Mouse (Mus musculus) cerebellum, postnatal 10 days (tissue): ENCODE measurements around the gene Jph2.

ENCODE experiments used
- DNase-seq, 2 experiments: peaks; one replicate each; pipeline ENCODE4 v3.0.0; 2021; ENCODE audit warnings: mixed read lengths in 2 of 2

Jph2 gene

DNA sequence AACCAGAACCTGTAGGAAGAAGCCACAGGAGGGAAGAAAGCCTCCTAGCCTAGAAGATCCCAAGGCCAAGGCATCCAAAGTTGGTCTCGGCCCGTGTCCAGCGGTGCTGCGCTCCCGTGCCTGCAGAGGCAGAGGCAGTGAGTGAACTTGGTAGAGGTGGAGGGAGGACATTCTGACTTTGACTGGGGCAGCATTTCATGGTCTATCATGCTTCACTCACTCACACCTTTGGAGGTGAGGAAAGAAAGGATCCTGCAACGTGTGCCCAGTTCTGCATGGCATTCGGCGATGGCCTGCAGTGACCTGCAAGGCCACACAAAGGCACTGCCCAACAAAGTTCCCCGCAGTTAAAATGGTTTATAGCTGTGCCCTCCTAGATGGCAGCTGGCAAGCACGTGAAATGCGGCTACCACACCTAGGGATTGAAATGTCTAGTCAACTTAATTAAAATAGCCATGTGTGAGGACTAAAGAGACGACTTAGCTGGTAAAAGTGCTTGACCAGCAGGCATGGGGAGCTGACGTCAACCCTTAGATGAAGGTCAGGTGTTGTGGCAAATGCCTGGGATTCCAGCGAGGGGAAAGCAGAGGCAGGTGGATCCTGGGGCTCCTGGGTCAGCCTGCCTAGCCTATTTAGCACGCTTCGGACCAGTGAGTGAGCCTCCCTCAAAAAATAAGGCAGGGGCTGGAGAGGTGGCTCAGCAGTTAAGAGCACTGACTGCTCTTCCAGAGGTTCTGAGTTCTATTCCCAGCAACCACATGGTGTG lies 36.8 kb downstream of the Jph2 start:
- no peak for DNase-seq

DNA sequence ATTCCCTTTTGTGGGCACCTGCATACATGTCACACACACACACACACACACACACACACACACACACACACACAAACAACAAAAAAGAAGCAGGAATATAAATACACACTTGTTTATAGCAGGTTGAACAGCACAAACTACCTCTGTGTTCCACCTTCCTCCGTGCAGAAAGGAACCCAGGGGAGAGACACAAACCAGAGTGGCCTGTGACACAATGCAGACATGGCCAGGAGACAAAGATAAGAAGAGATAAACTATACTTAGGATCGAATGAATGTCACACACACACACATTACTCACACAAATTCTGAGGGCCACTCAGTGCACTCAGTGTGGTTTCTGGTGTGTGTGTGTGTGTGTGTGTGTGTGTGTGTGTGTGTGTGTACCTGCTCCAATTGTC lies 38.5 kb downstream of the Jph2 start:
- DNase-seq = no peak

DNA sequence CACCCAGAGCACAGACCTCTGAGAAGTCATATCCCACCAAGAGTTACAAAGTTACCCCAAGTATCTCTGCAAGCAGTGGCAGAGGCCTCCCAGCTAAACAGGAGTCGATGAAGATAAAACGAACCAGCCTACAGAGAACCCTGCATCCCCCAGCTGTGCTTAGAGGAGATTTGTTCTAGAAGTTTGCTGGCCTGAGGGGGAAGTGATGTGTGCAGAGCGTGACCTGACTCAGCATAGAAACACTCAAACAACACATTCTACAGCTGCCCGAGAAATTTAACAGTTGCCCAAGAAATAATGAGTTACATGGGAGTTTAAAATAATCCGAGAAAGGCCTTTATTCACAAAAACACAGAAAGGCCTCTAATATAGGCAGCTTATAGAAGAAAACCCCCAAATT lies 39.1 kb downstream of the Jph2 start:
- DNase-seq = no peak

DNA sequence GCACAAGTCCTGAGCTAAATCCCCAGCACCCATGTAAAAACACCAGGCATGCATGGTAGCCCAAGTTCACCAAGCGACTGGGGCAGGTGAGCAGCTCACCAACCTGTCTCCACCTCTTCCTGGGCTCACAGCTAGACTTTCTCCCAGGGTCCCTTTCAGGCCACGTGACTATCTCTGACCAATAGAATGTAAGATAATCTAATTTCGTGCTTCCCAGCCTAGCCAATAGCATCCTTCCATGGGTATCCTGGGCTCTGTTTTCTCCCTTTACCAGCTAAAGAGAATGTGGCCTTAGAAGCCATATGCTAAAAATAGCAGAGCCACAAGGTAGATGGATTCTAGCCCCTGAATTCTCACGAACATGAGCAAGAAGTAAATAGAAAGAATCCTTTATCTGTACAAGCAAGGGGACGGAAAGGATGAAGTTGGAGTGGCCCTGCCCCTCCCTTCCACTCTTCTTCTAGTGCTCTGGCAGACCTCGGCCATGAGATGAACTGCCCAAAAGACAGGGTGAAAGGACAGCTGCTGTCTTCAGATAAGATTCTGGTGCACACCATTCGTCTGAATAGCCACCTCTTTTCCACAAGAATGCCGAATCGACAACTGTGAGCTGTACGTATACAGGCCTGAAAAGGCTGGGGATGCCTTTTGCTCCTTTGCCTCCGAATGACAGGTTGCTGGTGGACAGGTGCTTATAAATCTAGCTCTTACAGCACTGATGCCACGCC lies 41.5 kb downstream of the Jph2 start:
- no peak for DNase-seq

DNA sequence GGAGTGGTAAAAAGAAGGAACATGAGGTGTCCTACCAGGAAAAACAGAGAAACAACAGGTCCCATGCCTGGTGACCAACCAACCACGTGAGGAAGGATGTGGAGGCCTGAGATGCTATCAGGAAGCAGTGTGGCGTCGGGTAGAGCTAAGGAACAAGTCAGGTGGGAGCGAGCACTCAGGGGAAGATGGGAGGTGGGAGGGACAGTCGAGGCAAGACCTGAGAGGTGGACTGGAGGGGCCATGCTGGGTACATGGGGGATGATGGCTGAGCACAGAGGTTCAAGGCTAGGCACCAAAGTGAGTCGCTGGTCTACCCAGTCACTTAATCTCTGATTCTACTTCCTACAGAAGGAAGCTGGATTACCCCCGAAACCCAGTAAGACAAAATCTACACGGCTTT lies 42.1 kb downstream of the Jph2 start:
- no peak for DNase-seq

DNA sequence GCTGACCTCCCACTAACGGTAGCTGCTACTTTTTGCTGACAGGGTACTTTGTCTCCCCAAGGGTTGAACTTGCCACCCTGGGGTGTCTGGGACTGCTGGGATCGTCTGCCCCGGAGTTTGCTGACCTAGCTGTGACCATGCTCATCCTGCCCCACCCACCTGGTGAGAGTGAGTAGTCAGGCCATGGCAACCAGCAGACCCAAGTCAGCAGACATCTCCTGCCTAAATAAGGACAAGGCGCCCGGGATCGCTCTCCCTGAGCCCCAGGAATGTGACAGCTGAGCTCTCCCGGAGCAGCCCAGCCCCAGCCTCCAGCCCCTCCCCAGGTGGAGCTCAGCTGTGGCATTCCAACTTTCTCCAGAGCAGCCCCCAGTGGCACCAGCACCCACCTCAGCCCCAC lies 44.1 kb downstream of the Jph2 start:
- DNase-seq = no peak

DNA sequence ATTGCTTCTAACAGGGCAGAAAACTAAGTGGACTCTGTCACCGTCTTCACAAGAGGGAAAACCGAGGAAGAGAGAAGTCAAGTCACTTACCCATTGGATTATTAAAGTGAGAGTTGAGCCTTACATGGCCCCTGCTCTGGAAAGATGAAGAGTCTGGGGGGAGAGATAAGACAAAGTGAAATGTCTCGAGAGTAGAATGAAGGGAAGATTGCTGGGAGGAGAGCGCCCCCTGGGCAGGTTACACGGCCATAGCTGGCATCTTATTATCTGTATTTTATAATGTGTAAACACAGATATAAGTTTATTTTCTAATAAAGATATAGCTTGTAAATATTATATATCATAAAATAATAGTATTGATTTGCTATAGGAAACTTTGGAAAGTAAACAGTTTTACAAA lies 47.4 kb downstream of the Jph2 start:
- no peak for DNase-seq

DNA sequence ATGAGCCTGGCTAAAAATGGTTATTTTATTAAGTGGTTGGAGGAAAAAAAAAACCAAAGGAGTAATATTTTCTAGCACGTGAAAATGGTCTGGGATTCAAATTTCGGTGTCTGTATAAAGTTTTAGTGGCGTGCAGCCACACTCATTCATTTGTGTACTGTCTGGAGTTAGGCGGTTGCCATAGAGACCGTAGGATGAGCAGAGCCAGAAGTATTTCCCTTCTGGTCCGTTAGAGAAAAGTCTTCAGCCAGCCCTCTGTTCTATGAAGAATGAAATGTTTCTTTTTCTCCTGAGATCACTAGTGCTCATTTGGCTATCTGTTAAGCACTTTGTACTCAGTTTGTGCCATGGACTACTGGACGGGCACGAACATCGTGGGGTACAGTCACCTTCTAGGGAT lies 48.4 kb downstream of the Jph2 start:
- no peak for DNase-seq

DNA sequence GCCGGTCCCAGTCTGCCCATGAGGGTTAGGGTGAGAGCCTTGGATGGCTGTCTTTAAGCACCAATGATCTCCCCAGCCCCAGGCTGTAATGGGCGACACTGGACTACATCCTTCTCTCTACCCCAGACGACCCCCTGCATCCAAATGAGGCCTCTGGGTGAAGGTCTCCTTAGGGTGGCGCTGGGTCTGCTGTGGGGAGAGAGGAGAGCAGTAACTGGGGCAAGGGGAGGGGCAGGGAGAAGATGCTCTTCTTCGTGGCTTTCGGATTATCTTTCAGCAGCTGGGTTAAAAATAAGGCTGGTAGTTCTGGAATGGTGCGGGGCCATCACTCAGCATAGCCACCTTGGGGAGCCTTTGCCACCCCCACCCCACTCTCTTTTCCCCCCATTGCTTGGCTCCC lies 49.1 kb downstream of the Jph2 start:
- DNase-seq = no peak

DNA sequence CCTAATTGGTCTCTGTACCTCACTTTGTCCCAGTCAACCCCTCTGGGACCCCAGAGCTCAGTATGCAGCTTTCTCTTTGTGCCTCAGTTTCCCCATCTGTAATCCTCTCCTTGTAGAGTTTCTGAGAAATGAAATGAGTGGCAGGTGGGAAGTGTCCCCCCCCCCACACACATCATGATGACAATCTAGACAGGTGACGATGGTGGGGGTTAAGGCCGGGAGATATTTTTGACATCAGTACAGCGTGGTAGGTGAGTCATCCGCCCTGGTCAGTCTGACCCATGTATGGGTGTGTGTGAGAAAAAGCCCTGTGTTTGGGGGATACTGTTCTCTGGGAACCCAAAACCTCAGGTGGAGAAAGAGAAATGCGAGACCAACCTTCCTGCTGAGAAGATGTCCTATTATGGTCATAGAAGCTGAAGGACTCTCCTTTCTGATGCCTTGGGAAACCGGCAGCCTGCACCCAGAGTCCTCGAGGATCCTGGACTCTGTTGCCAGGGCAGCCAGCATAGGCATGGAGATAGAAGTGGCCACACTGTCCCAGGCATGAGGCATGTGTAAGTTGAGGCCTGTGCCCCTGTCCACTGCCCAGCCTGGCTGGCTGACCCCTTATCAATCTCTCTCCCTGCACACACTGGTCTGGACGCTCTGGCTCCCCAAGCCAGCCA lies 50.1 kb downstream of the Jph2 start:
- DNase-seq = no peak

DNA sequence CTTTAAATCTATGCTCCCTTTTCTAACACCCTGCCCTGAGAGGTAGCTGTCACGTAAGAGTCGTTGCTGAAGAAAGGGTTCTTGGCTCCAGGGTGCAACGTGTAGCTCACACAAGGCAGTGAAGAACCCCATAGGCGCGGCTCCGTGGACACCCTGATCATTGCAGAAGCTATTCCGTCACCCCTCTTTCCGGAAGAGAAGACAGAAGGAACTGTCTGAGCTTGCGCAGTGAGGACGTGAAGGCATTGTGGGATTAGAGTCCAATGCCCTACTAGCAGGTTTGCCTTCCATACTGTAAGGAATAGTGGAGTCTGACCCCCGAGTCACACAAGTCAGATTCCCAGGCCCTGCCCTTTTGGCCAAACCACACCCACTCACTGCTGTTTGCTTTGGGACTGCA lies 51.3 kb downstream of the Jph2 start:
- no peak for DNase-seq

DNA sequence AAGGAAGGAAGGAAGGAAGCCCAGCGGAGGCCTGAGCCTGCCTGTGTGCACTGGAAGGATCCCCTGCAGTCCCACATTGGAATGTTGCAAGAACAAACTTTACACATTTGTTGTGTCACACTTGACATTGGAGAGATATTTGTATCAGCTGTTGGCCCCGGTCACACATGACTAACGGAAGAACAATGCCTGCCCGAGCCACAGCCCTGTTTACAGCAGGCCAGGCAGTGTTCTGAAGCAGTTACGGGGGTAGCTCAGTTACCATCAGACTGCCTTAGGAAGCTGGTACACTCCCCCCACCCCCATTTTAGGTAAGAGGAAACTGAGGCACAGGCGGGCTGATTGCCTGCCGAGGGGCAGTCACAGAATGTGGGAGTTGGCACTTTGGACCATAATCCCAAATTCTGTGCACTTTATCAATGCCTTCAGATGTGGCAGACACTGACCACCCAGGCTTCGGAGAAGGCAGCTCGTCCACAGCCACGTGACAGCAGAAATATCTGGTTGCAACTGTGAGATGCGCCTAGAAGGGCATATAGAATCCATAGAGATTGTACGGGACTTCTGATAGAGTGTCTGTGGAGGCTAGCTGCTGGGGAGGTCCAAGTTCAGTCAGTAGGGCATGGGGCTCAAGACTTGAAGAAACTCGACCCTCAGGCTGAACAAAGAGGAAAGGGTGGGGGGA lies 52.7 kb downstream of the Jph2 start:
- no peak for DNase-seq

DNA sequence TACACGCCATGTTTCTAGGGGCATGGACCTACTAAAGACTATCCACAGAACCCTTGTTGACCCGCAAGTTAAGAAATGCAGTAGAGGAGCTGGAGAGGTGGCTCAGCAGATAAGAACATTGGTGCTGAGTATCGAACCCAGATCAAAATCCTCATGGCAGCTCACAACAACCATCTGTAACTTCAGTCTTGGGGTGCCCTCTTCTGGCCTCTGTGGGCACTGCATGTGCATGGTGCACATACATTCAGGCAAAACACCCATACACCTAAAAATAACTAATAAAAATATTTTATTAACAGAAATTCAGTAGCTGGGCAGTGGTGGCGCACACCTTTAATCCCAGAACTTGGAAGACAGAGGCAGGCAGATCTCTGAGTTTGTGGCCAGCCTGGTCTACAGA lies 54.1 kb downstream of the Jph2 start:
- peak; percentile 69 to 70 for DNase-seq

DNA sequence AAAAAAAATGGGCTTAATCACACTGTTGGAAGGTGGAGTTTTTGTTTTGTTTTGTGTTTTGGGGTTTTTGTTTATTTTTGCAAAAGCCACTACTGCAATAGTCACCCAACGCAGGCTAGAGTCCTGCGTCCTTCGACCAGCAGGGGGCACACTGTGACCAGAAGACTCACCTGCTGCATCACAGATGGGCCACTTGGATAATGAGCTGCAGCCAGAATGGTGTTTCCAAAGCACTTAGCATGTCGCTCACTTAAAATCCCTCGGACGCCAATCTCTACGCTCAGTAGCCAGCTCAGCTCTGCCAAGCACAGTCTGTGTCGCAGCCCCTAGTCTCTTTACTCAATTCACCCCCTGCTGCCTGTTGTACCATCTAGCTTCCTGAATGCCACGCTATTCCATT lies 57.5 kb downstream of the Jph2 start:
- DNase-seq = peak; percentile 86 to 88

DNA sequence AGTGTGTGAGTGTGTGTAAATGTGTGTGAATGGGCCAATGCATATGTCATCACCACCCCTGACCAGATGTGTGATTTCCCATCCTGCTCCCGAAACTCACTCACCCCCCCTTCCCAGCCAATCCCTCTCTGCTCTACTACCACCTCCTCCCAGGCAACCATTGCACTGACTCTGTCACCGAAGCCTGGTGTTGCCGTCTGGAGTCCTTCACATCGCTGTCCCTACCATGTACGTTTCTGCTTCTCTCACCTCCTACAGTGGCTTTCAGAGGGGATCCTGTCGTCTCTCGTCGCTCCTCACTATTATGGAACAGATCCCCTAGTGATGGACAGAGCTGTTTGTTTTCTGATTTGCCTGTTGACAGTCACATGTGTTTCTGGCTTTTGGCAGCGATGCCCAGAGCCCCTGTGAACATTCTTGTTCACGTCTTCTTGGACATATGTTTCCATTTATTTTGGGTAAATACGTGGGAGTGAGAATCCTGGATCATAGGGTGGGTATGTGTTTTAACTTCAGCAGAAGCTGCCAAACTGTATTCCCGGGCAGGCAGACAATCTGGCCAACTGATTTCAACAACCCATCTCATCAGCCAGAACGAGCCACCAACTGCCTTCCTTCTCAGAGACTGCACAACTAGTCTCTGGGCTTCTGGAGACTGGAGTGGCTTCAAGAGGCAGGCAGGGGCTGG lies 65.3 kb downstream of the Jph2 start:
- DNase-seq = peak; percentile 30 to 36

DNA sequence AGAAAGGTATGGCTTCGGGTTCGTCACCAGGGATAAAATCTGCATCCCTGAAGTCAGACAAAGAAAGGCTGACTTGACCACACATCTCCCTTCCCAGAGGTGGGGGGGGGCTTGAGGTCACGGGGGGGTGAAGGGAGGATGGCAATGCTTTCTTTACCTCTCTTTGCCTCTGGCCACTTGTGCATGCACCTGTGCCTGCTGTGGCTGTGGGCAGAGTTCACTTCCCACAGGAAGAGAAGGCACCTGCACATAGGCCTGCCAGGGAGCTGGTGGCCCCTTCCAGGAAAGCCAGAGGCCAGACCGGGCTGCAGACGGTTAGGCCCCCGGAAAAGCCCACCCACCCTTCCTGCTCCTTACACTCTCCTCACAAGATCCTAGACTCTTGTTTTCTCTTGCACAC lies 66.4 kb downstream of the Jph2 start:
- DNase-seq = no peak

DNA sequence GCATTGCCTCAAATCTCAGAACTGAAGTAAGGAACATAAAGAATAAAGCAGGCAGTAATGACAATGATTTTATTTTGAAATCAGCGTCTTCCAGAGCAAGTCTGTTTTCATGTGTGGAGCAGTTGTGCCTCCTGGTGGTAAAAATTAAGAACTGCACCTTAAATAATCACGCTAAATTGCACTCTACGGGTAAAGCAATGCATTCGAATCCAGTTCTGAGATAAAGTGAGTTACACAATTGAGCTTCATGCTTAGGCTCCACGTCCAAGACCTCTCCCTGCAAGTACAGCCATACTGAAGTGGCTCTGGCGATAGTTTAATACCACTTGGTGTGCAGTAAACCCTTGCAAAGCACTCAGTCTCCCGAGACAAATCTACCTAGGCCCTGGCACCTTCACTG lies 67.1 kb downstream of the Jph2 start:
- DNase-seq = peak; percentile 55 to 74

DNA sequence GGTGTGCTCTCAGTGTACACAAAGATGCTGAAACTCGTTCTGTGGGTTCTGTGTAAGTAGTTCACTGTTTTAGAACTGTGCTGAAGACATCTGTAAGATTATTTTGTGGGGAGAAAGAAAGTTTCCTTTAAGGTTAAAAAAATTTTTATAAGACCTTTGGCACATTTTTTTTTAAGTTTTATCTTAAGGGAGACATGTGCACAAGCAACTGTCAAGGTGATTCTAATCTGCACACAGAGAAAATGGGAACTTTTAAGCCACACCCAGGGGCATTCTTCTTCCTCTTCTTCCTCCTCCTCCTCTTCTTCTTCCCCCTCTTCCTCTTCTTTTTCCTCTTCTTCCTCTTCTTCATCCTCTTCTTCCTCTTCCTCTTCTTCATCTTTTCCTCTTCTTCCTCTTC lies 74.6 kb downstream of the Jph2 start:
- no peak for DNase-seq

DNA sequence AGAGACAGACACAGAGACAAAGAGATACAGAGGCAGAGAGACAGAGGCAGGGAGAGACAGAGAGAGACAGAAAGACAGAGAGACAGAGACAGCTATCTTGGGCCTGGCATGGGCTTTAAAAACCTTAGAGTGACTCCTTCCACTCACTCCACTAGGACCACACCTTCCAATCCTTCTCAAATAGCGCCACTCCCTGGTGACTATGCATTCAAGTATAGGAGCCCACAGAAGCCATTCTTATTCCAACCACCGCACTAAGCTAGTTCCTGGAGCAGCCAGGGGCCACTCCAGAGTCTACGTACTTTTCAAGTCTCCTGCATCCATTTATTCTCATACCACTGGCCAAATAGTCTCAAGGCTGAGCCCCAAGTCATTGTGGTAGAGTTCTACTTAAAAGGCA lies 79.0 kb downstream of the Jph2 start:
- DNase-seq = peak; percentile 51 to 52

DNA sequence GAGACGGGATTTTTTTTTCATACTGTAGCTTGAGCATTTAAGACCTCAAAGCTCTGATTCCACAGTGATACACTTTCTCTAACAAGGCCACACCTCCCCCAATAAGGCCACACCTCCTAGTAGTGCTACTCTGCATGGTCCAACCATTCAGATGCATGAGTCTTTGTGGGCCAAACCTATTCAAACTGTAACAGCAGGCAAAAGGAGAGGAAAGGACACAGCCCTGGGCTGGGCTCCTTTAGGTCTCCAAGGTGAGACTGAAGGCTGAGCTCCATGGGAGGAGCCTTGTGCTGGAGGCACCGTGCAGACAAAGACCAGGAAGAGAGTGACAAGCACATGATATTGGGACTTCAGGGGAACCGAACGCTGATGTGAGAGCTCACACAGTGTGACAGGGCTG lies 80.5 kb downstream of the Jph2 start:
- DNase-seq = no peak

DNA sequence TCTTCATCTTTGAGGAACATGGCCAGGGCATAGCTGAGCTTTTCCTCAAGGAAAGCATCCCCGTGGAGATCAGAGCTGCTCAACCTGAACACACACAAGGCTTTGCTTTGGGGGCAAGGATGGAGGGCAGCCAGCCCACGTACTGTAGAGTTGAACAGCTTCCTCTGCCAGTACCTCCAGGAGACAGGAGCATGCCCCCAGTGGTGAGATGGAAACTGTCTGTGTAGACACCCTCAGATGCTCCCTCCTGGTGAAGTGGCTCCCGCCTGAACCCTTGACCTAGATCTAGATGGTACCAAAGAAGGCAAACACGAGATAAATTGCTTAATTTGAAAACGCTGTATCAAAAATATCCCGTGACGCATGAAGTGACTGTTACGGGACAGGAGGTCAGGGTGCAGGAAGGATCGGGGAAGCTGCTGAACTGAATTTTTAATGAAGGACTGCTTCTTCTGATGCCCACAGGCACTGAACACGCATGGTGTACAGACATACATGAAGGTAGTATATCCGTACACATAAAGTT lies 87.6 kb downstream of the Jph2 start:
- peak; percentile 31 to 41 for DNase-seq

DNA sequence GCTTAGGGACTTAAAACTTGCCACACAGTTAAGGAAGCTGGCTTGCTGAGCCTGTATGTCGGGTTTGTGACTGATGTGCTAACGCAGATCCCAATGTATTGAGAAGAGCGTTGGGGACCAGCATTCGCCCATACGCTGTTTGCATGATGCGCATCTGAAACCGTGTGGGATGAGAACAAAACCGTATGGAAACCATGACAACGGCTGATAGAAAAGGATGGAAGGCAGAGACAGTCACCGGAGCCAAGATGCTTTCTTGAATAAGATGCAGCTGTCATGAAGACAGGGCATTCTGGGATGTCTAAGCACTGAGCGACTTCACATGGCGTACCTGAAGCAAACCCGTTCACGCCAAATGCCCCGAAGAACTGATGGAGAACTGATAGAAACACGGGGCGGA lies 88.4 kb downstream of the Jph2 start:
- DNase-seq = no peak

DNA sequence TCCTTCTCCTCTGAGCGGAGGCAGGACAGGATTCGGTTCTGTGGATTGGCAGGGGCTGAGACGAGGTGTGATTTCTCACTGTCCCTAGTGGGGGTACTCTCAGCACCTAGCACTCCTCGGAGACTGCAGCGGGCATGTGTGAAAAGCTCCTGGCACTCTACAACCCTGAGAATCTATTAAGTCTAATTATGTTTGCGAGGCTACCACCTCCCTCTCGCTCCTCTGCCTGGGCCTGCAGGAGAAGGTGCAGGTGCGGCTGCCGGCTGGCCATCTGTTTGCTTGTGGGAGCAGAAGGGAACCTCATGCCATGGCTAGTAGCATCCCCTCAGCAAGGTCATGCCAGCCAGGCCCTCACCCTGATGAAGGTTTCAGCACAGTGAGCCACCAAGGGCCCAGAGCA lies 94.8 kb downstream of the Jph2 start:
- peak; percentile 78 to 83 for DNase-seq
